Mouse (Mus musculus) megakaryocyte, adult 5-6 weeks (primary cell): ENCODE results near the gene Dpp7. TPM values are rescaled to one million over a fixed set of nuclear protein-coding genes. Genes with fewer than 3 reads are reported as not detected.
A peak's percentile ranks its signal among the peaks of the same experiment; 100 is the strongest.

Experiments
- ATAC-seq: 2 replicates; pipeline ENCODE4 v1.8.0; 2016; ENCODE audit warnings: mild to moderate bottlenecking, inconsistent platforms; ENCODE audit not compliant: poor library complexity, severe bottlenecking
- total RNA-seq, 2 experiments: library from RNA; stranded (forward) in 1 of 2; stranded (reverse) in 1 of 2; fragments of 153-499, 151-499 nt in 1 of 2; fragments of 221-1000, 200-1000 nt in 1 of 2; gene quantifications; 2 replicates each; pipeline versions ENCODE4 v1.2.3 to v1.2.4; 2015 to 2017

Dpp7 gene
- total RNA-seq (2015) (25.1 and 30.5 TPM in 2 replicates), total RNA-seq (2017) (27.8 and 50.7 TPM in 2 replicates)

GRCm38 (mm10) chr2:25356208-25357079 is at the start of gene Dpp7:
Gene Dpp7 (minus strand): TSS chr2:25356359.
- ATAC-seq, result peak; percentile 66

DNA sequence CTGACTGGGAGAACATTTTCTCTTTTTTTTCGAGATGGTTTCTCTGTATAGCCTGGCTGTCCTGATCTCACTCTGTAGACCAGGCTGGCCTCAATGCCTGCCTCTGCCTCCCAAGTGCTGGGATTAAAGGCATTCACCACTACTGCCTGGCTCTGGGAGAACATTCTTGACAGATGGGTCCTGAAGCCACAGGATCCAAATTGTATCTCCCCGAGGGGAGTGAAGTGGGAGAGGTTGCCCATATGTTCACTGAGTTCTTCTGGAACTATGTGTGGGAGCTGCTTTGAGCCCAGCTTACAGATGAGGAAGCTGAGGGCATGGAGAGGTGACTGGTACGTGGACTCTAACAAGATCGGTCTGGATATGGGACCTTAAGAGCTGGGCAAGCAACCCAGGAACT is 47.8 kb upstream of the Dpp7 start:
- ATAC-seq, result no peak

DNA sequence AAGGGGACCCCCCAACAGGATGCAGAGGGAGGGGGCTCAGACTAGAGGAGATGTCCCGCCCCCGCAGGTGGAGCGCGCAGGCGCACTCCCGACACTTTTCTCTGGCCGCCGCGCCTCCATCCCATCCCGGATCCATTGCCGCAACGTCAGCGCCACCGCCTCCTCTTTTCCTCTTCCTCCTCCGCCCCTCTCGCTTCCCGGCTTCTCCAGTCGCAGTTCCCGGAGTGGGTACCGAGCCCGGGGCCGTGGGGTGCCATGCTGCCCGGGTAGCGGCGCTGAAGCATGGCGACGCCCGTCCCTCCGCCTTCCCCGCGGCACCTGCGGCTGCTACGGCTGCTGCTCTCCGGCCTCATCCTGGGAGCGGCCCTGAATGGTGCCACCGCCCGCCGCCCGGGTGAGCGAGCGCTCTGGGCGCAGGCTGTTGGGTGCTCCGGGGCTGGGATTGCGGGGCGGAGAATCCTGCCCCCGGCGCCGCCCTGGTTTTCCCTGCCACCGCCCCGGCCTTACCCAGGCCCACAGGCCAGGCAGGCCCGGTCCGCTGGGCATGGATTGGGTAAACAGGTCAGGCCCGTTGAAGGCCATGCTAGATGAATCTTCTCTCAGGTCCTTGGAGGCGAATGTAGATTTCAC is 46.9 kb upstream of the Dpp7 start:
- no peak for ATAC-seq

- ATAC-seq, result peak; percentile 62
Observed at GRCm38 (mm10) chr2:25402377-25402971, 46.3 kb upstream of the Dpp7 start.

GRCm38 (mm10) chr2:25400764-25401163 is 44.6 kb upstream of the Dpp7 start:
- peak; percentile 53 for ATAC-seq

DNA sequence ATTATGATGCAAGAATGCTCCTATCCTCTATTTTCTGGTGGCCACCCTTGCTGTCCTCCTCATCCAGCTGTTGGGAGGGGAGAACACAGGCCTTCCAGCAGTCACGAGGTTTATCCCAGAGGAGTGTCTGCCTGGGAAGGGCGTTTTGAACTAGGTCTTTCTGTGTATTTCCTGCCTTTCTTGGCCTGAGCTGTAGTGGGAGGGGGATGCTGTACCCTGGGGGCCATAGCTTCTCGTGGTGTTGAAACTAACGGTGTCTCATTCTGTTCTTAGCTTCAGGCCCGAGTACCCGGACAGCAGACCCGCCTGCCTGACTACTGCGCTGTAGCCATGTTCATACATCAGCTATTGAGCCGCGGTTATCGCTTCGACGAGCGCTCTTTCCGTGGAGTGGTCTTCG is 44.1 kb upstream of the Dpp7 start:
- ATAC-seq, result no peak

DNA sequence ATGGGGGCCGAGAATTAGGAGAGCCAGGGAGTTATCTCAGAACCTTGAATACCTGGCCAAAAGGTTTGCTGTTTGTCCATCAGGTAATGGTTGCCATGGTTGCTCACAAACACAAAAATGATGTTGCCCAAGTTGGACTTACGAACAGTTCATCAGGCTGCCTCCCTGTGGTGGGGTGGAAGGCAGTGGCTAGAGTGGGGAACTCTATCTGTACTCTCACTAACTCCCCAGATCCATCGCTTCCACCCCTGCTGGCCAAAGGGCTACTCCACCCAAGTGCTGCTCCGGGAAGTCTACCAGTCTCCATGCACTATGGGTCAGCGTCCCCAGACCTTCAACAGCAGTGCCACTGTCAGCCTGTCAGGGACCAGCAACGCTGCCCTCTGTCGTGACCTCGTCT is 42.9 kb upstream of the Dpp7 start, which contains the start of gene Npdc1:
Gene Npdc1, plus strand, starts transcription at position 301 of the 400 bp plus-strand sequence.
- no peak for ATAC-seq

- no peak for ATAC-seq
Observed at GRCm38 (mm10) chr2:25398065-25398464, 41.9 kb upstream of the Dpp7 start.

DNA sequence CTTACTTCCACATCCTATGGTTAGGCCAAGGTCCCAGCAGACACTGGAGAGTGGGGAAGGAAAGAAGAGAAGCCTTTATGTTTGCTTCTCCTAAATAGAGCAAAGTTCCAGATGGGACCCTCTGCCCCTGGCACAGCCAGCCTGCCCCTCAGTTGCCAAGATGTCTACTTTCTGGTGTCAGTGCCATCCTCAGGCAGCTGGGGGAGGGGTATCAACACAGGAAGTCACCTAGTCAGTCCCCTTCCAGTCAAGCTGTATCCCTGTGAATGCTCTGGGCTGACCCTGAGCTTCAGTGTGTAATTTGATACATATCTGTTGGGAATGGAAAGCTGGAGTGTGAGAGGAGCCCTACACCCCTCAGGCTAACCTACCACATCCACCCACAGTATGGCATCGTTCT is 40.9 kb upstream of the Dpp7 start:
- ATAC-seq, result no peak

- no peak for ATAC-seq
Observed at GRCm38 (mm10) chr2:25396597-25396983, 40.4 kb upstream of the Dpp7 start.

DNA sequence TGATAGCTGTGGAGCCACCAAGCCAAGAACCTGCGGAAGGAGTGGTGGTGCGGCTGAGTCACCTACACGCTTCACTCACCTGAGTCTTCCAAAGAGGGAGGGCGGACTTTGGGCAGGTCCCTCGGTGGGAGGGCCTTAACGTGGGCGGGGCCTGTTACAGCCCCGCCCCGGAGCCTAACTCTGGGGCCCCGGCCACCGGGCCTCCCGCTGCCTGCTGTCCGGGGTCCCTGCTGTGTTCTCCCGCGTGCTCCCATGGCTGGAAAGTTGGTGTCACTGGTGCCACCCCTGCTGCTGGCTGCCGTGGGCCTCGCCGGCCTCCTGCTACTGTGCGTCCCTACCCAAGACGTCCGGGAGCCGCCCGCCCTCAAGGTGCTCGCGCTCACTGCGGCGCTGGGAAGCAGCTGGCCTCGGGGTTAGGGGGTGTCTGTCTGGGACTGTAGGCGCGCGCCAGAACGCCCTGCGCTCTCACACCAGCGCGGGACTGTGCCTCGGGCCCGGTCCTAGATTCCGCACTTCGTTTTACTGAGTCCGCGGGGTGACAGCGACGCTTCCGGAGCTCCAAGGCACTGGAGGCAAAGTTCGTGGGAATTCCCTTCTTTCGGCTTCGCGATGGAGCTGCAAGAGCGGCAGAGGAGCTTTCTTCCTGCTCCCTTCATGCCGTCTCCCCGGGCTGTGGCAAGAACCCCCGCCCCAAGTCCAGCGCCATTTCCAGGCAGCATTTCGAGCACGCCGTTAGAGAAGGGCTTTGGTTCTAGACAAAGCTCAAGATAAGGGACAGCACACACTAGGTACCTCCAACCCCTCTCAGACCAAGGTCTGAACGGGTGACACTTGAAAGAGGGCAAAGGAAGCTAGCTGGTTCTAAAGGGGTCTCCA is 39.8 kb upstream of the Dpp7 start, which contains the start of gene Entpd2:
Gene Entpd2, plus strand, starts transcription at position 154 of the 876 bp plus-strand sequence.
- ATAC-seq, result no peak

- ATAC-seq, result no peak
Observed at GRCm38 (mm10) chr2:25394281-25395221, 38.4 kb upstream of the Dpp7 start.

DNA sequence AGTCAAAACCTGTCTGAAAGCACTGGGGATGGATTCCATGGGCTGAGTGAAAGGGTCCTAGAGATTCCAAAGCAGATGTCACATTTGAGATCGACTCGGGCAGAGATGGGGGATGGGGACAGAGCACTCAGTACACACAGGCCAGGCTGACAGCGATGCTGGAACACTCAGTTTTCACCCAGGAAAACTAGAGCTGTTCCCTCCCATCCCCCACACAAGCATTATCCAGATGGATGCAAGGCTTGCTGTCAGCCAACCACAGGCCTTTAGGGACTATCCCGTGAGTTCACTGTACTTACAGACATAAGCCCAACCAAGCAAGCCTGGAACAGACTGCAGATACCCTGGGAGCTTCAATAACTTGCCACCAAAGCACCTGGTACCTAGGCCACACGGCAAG is 35.1 kb upstream of the Dpp7 start:
- no peak for ATAC-seq

- no peak for ATAC-seq
Observed at GRCm38 (mm10) chr2:25384492-25384891, 28.3 kb upstream of the Dpp7 start.

- ATAC-seq, result peak; percentile 31
Observed at GRCm38 (mm10) chr2:25376589-25376988, 20.4 kb upstream of the Dpp7 start.

DNA sequence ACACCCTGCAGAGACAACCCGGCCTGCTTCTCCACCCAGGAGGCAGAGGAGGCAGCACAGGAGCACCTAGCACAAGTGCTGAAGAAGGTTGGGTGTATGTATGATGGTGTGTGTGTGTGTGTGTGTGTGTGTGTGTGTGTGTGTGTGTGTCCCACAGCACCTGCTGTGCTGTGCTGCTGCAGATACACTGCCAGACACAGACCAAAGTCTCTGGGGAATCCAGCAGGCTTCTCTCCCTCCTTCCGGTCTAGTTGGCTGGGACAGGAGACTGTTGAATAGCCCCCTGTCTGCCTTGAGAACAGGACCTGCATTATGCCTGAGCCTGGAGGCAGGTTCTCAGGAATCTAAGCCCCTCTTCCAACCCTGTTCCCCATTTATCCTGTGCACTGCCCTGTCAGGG is 17.3 kb upstream of the Dpp7 start:
- no peak for ATAC-seq

- ATAC-seq, result 0 out of 2 replicates have a peak, but pooled peaks have one; percentile 3
Observed at GRCm38 (mm10) chr2:25372644-25373391, 16.7 kb upstream of the Dpp7 start.

DNA sequence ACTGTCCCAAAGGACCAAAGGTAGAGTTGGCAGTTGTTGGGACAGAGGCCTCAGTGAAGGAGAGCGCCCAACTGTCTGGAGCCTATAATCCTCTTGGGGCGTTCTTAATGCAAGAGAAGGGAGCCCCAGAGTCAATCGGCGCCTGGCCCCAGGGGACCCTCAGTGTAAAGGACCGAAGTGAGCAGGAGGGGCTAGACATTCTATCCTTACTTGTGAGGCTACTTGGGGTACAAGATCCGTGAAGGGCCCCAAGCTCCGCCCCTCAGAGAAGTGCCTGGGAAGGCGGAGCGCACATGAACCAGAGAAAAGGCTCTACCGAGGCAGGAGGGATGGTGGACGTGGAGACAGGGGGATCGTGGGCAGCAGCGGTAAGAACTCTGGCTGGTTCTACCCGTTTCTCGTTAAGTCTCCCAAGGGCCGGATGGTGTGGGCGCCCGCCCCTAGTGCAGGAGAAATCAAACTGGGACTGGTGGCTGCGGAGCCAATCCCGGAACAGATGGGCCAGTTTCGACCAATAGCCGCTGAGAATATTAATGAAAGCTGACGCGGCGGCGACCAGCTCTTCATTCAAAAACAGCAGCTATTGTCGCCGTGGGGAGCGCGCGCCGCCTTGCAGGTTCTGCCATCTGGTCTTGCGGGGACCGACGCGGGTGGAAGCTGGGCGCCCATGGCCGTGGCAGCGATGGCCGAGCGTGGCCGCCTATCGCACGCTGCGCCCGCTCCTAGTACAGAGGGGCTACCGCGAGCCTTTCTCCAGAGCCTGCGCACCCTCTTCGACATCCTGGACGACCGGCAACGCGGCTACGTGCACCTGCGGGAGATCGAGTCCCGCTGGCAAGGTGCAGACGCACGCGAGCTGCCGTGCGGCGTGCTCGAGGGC is 15.8 kb upstream of the Dpp7 start, which contains the start of gene Sapcd2:
Gene Sapcd2, plus strand, starts transcription at position 558 of the 880 bp plus-strand sequence.
- peak; percentile 97 for ATAC-seq
